Mouse (Mus musculus) MN1 (cell line): ENCODE results near the gene Glg1.

Experiments
- DNase-seq: peaks from one replicate; pipeline ENCODE4 v3.0.0-alpha.2; 2016; ENCODE audit warnings: low spot score

The Glg1 gene

DNA sequence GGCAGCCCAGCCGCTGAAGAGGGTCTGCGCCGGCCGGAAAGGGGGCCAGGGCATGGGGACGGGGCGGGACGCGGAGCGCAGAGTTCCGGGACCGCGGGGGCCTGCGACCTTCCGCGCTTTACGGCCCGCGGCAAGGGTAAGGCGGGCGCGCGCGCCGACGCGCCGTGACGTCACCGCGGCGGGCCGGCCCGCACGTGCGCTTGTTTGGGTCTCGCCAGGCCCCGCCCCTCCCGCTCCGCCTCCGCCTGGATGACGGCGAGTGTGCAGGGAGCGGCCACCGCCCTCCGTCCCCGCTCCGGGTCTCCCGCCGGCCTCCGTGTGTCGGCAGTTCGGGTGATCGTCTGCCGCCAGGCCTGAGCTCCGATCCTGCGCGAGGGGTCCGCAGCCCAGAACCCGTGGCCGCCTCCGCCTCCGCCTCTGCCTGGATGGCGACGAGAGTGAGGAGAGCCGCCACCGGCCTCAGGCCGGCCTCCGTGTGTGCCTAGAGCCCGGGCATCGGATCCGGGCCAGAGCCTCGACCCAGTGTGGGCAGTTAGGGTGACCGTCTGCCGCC is 113.5 kb downstream of the Glg1 start:
- peak; percentile 96 for DNase-seq

GRCm38 (mm10) chr8:111144901-111145459 is 114.0 kb downstream of the Glg1 start:
- DNase-seq = peak; percentile 48

- DNase-seq = no peak
Observed at GRCm38 (mm10) chr8:111142521-111142920, 116.5 kb downstream of the Glg1 start.

DNA sequence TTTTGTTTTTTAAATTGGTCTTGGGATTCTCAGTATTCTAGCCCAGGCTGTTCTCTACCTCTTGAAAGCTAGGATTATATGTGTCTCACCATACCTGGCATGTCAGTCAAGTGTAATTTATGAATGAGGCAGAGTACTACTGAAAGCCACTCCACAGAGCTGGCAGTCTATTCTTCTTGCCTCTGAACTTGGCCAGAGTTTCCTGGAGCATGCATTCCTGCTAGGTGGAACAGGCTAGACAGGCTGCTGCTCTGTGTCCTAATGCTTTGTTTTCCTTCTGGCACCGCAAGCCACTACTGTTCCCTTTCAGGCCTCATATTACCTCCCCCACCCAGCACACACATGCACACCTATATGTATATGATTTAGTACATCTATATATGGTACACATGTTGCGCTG is 128.3 kb downstream of the Glg1 start:
- DNase-seq = no peak

GRCm38 (mm10) chr8:111119481-111119880 is 139.5 kb downstream of the Glg1 start:
- DNase-seq = no peak

GRCm38 (mm10) chr8:111114891-111115290 is 144.1 kb downstream of the Glg1 start:
- DNase-seq = no peak
